Mouse (Mus musculus) liver, embryonic 14.5 days (tissue): ENCODE measurements around the gene Mall. TPM values are rescaled to one million over a fixed set of nuclear protein-coding genes. Genes with fewer than 3 reads are reported as not detected.
A peak's percentile ranks its signal among the peaks of the same experiment; 100 is the strongest.

Source experiments
- ATAC-seq: fragments of 200-750 bp; cut with Nextera tagmentation; 2 replicates; pipeline ENCODE4 v1.8.0; 2017; ENCODE audit warnings: moderate number of reproducible peaks, mild to moderate bottlenecking, moderate library complexity; ENCODE audit not compliant: insufficient read depth
- DNase-seq, 3 experiments: peaks; one replicate each; pipeline ENCODE4 v3.0.0-alpha.2; 2012 to 2013; ENCODE audit warnings: low read depth in 3 of 3, low spot score in 3 of 3
- H3K27ac ChIP-seq: fragments of 300-500 bp; sonication (generic); 2 replicates; pipeline ENCODE4 v1.5.1; 2014; ENCODE audit warnings: moderate library complexity, mild to moderate bottlenecking, control low read depth, inconsistent platforms
- H3K27me3 ChIP-seq: fragments of 300-500 bp; sonication (generic); 2 replicates; pipeline ENCODE4 v1.6.1; 2014; ENCODE audit warnings: mild to moderate bottlenecking, low read length, moderate library complexity; ENCODE audit not compliant: control insufficient read depth, insufficient read depth
- H3K36me3 ChIP-seq: fragments of 300-500 bp; sonication (generic); replicated peaks from 2 replicates; pipeline ENCODE4 v1.6.1; 2014; ENCODE audit warnings: low read depth; ENCODE audit not compliant: control insufficient read depth, insufficient read depth
- H3K4me1 ChIP-seq, 2 experiments: fragments of 200-500 bp in 1 of 2; fragments of 300-500 bp in 1 of 2; sonication (generic) in 1 of 2; replicated peaks; 2 replicates each; pipeline ENCODE4 v1.6.1; 2012 to 2014; ENCODE audit warnings: antibody characterized with exemption in 1 of 2, inconsistent platforms in 1 of 2, low read length in 1 of 2; ENCODE audit not compliant: control insufficient read depth in 2 of 2, insufficient read depth in 2 of 2
- H3K4me2 ChIP-seq: fragments of 300-500 bp; sonication (generic); 2 replicates; pipeline ENCODE4 v1.6.1; 2014; ENCODE audit warnings: low read depth, mild to moderate bottlenecking, control low read depth, moderate library complexity
- H3K4me3 ChIP-seq, 2 experiments: fragments of 200-500 bp in 1 of 2; fragments of 300-500 bp in 1 of 2; sonication (generic) in 1 of 2; 2 replicates each; pipeline ENCODE4 v1.5.1; 2012 to 2014; ENCODE audit warnings: low read depth in 2 of 2, low read length in 2 of 2, mild to moderate bottlenecking in 2 of 2, control low read depth in 1 of 2, inconsistent platforms in 1 of 2, moderate library complexity in 1 of 2; ENCODE audit not compliant: insufficient read depth in 1 of 2
- H3K9ac ChIP-seq: fragments of 300-500 bp; sonication (generic); replicated peaks from 2 replicates; pipeline ENCODE4 v1.6.1; 2014; ENCODE audit warnings: mild to moderate bottlenecking, control low read depth, moderate library complexity
- H3K9me3 ChIP-seq: fragments of 300-500 bp; sonication (generic); 2 replicates; pipeline ENCODE4 v1.6.1; 2016; ENCODE audit warnings: low read length, mixed read lengths; ENCODE audit not compliant: control insufficient read depth
- CTCF ChIP-seq: IDR thresholded peaks from 2 replicates; pipeline ENCODE4 v1.5.1; 2016; ENCODE audit warnings: antibody characterized with exemption, low read depth, control low read depth
- EP300 ChIP-seq: IDR thresholded peaks from 2 replicates; pipeline ENCODE4 v1.6.1; 2016; ENCODE audit warnings: antibody characterized with exemption, low read depth
- WGBS: fragments of 180-500 bp; shearing (Covaris S2); extraction: QIAGEN DNeasy Blood & Tissue Kit; methylation state at CpG from one replicate; pipeline ENCODE4 v1.1.7; 2014; ENCODE audit not compliant: insufficient replicate concordance; 5-methylcytosine and 5-hydroxymethylcytosine counted together
- polyA plus RNA-seq, 2 experiments: library from polyadenylated mRNA; depleted of rRNA in 1 of 2; stranded (reverse) in 1 of 2; unstranded in 1 of 2; fragments of >200 nt; fragmentation: Nextera tagmentation in 1 of 2; extraction: Ambion mirVana in 1 of 2; gene quantifications; 2 replicates each; pipeline versions ENCODE4 v1.2.1 to v1.2.3; 2012 to 2014

Gene Mall
- polyA plus RNA-seq, 2 experiments = 0.02 TPM; not detected in 1

DNA sequence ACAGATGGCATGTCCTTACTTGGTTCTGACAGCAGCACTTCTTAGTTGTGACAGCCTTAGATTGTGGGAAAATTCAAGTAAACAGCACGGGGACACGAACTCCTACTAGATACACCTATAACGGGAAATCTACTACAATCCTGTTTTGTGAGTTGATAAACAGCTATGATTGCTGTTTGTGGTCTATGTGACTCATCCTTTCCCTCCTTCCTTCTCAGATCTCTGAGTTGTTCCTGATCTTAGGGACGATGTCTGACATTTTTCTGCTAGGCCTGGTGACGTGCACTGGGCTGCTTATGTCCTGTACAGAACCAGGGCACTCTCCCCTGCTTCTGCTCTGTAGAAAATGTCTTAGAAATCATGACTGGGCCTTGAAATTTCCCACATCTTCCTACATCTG is 31.9 kb upstream of the Mall start:
- TF ChIP-seq CTCF (no peak), EP300 (no peak)
- ATAC-seq = no peak
- no peak overlapping the region for H3K27ac ChIP-seq
- no peak overlapping the region for H3K4me2 ChIP-seq
- H3K9ac ChIP-seq = no peak overlapping the region
- H3K4me1 ChIP-seq = no peaks in the 10 kb centered on the region
- no peak overlapping the region for H3K4me3 ChIP-seq
- no peaks in the 10 kb centered on the region for H3K27me3 ChIP-seq
- no peaks in the 10 kb centered on the region for H3K36me3 ChIP-seq
- H3K9me3 ChIP-seq = no peaks in the 10 kb centered on the region
- DNase-seq = no peak
- 62% methylated on average over 5 of the region's 5 CpGs for WGBS

DNA sequence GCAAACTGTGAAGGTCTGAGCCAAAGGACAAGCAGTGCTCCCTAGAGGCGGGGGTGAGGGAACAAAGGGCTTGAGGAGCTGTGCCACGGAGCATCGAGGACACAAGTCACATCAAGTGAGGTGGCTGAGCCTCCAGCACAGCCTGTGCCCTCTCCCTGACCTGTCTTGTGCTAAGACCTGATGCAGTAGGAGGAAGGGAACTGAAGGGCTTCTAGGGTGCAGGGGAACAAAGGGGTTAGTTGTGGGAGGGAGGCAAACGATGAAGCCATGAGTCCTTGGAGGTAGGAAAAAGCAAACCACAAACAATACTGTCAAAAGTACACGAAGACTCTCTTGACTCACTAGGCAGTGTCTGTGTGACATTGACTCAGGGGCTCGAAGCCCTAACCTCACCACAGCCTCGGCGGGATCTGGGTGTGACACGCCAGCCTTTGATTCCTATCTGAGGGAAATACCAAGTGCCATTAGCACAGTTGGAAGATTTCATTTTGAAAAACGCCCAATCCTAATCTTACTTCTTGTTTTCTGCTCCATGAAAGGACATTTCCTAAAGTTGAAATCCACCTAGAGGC is 30.8 kb upstream of the Mall start:
- Histone ChIP-seq H3K4me2 (no peak overlapping the region), H3K9me3 (no peaks in the 10 kb centered on the region), H3K4me3 (no peak overlapping the region), H3K4me1 (no peaks in the 10 kb centered on the region), H3K36me3 (no peaks in the 10 kb centered on the region), H3K27me3 (no peaks in the 10 kb centered on the region), H3K9ac (no peak overlapping the region), H3K27ac (no peak overlapping the region)
- DNase-seq = peak in 1 of 3 experiments; percentile 2
- TF ChIP-seq EP300 (no peak), CTCF (no peak)
- ATAC-seq = no peak
- WGBS = 22% methylated on average over 10 of the region's 10 CpGs

DNA sequence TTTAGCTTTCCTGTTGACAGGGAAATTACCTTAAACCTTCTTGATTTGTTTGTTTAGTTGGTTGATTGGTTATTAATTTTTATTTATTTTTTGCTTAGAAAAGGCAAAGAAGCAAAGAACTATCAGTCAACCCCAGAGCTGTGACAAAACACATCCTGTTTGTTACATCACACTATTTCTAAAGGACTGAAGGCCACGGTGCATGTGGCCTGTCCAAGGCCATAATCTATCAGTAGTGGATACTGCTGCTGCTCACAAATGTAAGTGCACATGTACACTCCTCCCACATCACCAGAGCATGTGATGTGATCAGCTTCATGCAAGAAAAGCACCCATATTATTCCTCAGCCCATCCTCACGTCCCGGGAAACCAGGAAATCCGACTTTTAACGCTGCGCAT is 30.3 kb upstream of the Mall start:
- no peaks in the 10 kb centered on the region for H3K27me3 ChIP-seq
- H3K4me1 ChIP-seq = no peaks in the 10 kb centered on the region
- H3K9ac ChIP-seq = no peak overlapping the region
- no peaks in the 10 kb centered on the region for H3K36me3 ChIP-seq
- DNase-seq (no peak), ATAC-seq (no peak)
- H3K4me2 ChIP-seq = no peak overlapping the region
- 74% methylated on average over 6 of the region's 6 CpGs for WGBS
- H3K27ac ChIP-seq = no peak overlapping the region
- no peak overlapping the region for H3K4me3 ChIP-seq
- H3K9me3 ChIP-seq = no peaks in the 10 kb centered on the region
- TF ChIP-seq CTCF (no peak), EP300 (no peak)

DNA sequence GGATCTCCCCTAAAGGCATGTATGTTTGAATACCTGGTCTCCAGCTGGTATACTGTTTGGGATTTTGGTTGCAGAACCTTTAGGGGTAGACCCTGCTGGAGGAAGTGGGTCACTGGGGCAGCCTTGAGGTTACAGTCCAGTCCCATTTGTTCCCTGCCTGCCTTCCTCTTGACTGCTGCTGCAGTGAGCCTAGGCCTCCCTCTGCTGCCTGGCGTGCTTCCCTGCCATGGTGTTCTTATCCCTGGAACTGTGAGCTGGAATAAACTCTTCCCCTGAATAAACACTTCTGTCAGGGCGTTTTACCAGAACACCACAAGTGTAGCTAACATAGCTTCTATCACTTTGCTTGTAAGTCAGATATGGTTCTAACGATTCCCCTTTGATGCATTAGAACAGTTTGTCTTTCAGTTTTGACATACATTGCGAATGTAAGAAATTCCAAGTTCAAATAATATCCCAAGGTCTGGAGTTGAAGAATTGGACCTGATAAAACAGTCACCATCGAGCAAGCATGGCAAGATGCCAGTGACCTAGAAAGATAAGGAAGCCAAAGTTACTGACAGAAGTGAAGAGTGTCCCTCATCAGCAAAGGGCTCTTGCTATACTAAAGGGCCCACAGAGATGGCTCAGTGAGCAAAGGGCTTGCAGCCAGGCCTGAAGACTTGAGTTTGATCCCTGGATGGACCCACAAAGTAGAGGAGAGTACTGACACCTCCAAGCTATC is 29.6 kb upstream of the Mall start:
- ATAC-seq (no peak), DNase-seq (no peak)
- H3K4me1 ChIP-seq = no peaks in the 10 kb centered on the region

DNA sequence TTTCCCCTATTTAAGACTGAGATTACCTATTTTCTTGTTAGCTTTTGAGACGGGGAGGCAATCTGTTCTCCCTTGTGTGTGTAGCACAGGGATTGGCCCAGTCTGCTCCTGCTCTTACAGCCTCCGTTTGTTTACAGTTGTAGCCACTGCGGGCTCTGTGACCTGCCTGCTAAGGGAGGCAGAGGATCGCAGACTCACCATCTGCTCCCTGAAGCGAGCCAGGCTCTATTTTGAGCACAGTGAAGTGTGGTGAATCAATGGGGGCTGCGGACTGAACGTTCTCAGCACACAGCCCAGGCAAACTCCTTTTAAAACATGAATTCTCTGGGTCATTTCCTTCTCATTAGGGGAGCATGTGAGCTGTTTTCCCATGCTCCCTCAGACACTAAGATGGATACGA is 27.4 kb upstream of the Mall start:
- no peak overlapping the region for H3K9ac ChIP-seq
- H3K27me3 ChIP-seq = no peaks in the 10 kb centered on the region
- no peak for DNase-seq
- no peak overlapping the region for H3K4me3 ChIP-seq
- H3K36me3 ChIP-seq = no peaks in the 10 kb centered on the region
- no peak overlapping the region for H3K27ac ChIP-seq
- H3K4me2 ChIP-seq = no peak overlapping the region
- no peak for ATAC-seq
- no peaks in the 10 kb centered on the region for H3K9me3 ChIP-seq
- no peaks in the 10 kb centered on the region for H3K4me1 ChIP-seq
- TF ChIP-seq EP300 = no peak
- TF ChIP-seq CTCF = no peak
- WGBS = 45% methylated on average over 8 of the region's 8 CpGs

More for the DNA sequence above, 29.6 kb upstream of the Mall start:
- no peak overlapping the region for H3K4me2 ChIP-seq
- 52% methylated on average over 5 of the region's 5 CpGs for WGBS
- H3K27me3 ChIP-seq = no peaks in the 10 kb centered on the region
- H3K36me3 ChIP-seq = no peaks in the 10 kb centered on the region
- H3K9me3 ChIP-seq = no peaks in the 10 kb centered on the region
- H3K4me3 ChIP-seq = no peak overlapping the region
- H3K9ac ChIP-seq = no peak overlapping the region
- H3K27ac ChIP-seq = no peak overlapping the region
- TF ChIP-seq EP300 (no peak), CTCF (no peak)
